Mouse (Mus musculus): ENCODE results near the gene Snrnp70. TPM values are rescaled to one million over a fixed set of nuclear protein-coding genes. Genes with fewer than 3 reads are reported as not detected.
A peak's percentile ranks its signal among the peaks of the same experiment; 100 is the strongest.

Gene Snrnp70
- polyA plus RNA-seq, 1 experiment from 2014 or later: 62.0 TPM

- H3K36me3 ChIP-seq (ENCODE audit: control insufficient read depth, insufficient read depth, low read length): no peaks in the 10 kb centered on the region
- H3K4me3 ChIP-seq (ENCODE audit: low read depth, low read length): no peak within 1 kb of the TSS
- peak within 1 kb of the TSS; percentile 93 for H3K4me2 ChIP-seq
- no peak for ATAC-seq (ENCODE audit: low FRiP score)
- H3K9me3 ChIP-seq (ENCODE audit: control insufficient read depth, low read length): no peaks in the 10 kb centered on the region
- DNase-seq (ENCODE audit: low spot score, missing footprints): peak; percentile 81
- H3K9ac ChIP-seq (ENCODE audit: low read length): no peak within 1 kb of the TSS
- H3K27ac ChIP-seq (ENCODE audit: low read depth, low read length): no peak within 1 kb of the TSS
- H3K27me3 ChIP-seq (ENCODE audit: control insufficient read depth, insufficient read depth, low read length): no peaks in the 10 kb centered on the region; the same call in 1 of the 2 replicates
- H3K4me1 ChIP-seq (ENCODE audit: control insufficient read depth, insufficient read depth, low read length): peaks cover 20% of the 10 kb centered on the region
- WGBS: 38% methylated on average over 5 of the region's 5 CpGs
These were observed 60.5 kb downstream of the Snrnp70 start, which contains the start of gene Hrc for GRCm38 (mm10) chr7:45335056-45335455. Gene Hrc (plus strand): TSS chr7:45335290.

- H3K9ac ChIP-seq (ENCODE audit: low read length): no peak overlapping the region
- DNase-seq (ENCODE audit: low spot score, missing footprints) (peak; percentile 82), ATAC-seq (ENCODE audit: low FRiP score) (no peak)
- H3K4me3 ChIP-seq (ENCODE audit: low read depth, low read length): no peak overlapping the region
- peaks cover 18% of the 10 kb centered on the region for H3K4me1 ChIP-seq (ENCODE audit: control insufficient read depth, insufficient read depth, low read length)
- 16% methylated on average over 3 of the region's 3 CpGs for WGBS
- H3K27me3 ChIP-seq (ENCODE audit: control insufficient read depth, insufficient read depth, low read length): no peaks in the 10 kb centered on the region; the same call in 1 of the 2 replicates
- no peak overlapping the region for H3K4me2 ChIP-seq
- H3K9me3 ChIP-seq (ENCODE audit: control insufficient read depth, low read length): no peaks in the 10 kb centered on the region
- no peaks in the 10 kb centered on the region for H3K36me3 ChIP-seq (ENCODE audit: control insufficient read depth, insufficient read depth, low read length)
- no peak overlapping the region for H3K27ac ChIP-seq (ENCODE audit: low read depth, low read length)
These were observed 60.9 kb downstream of the Snrnp70 start for GRCm38 (mm10) chr7:45334605-45335004.

- H3K36me3 ChIP-seq (ENCODE audit: control insufficient read depth, insufficient read depth, low read length): no peaks in the 10 kb centered on the region
- H3K27me3 ChIP-seq (ENCODE audit: control insufficient read depth, insufficient read depth, low read length): no peaks in the 10 kb centered on the region; the same call in 1 of the 2 replicates
- peak within 1 kb of the TSS; percentile 71 for H3K9ac ChIP-seq (ENCODE audit: low read length)
- H3K9me3 ChIP-seq (ENCODE audit: control insufficient read depth, low read length): no peaks in the 10 kb centered on the region
- peak within 1 kb of the TSS; percentile 93 for H3K4me2 ChIP-seq
- WGBS: under 1% methylated on average over 38 of the region's 38 CpGs
- peak; percentile 65 for ATAC-seq (ENCODE audit: low FRiP score)
- peak; percentile 96 for DNase-seq (ENCODE audit: low spot score, missing footprints)
- peak within 1 kb of the TSS; percentile 55 for H3K4me3 ChIP-seq (ENCODE audit: low read depth, low read length)
- H3K4me1 ChIP-seq (ENCODE audit: control insufficient read depth, insufficient read depth, low read length): peaks cover 15% of the 10 kb centered on the region
- H3K27ac ChIP-seq (ENCODE audit: low read depth, low read length): no peak within 1 kb of the TSS
These were observed 62.0 kb downstream of the Snrnp70 start, which contains the start of gene Trpm4 for GRCm38 (mm10) chr7:45333431-45333982. Gene Trpm4 (minus strand): TSS chr7:45333780.

- peak overlapping the region; percentile 93 for H3K4me2 ChIP-seq
- DNase-seq (ENCODE audit: low spot score, missing footprints) (peak; percentile 94), ATAC-seq (ENCODE audit: low FRiP score) (peak; percentile 65)
- peak overlapping the region; percentile 71 for H3K9ac ChIP-seq (ENCODE audit: low read length)
- peak overlapping the region; percentile 55 for H3K4me3 ChIP-seq (ENCODE audit: low read depth, low read length)
- WGBS: 3% methylated on average over 22 of the region's 22 CpGs
- no peaks in the 10 kb centered on the region for H3K36me3 ChIP-seq (ENCODE audit: control insufficient read depth, insufficient read depth, low read length)
- H3K27ac ChIP-seq (ENCODE audit: low read depth, low read length): no peak overlapping the region
- no peaks in the 10 kb centered on the region for H3K9me3 ChIP-seq (ENCODE audit: control insufficient read depth, low read length)
- H3K27me3 ChIP-seq (ENCODE audit: control insufficient read depth, insufficient read depth, low read length): no peaks in the 10 kb centered on the region; the same call in 1 of the 2 replicates
- peaks cover 11% of the 10 kb centered on the region for H3K4me1 ChIP-seq (ENCODE audit: control insufficient read depth, insufficient read depth, low read length)
These were observed 62.7 kb downstream of the Snrnp70 start for GRCm38 (mm10) chr7:45332685-45333425.

- no peak overlapping the region for H3K4me2 ChIP-seq
- 79% methylated on average over 6 of the region's 6 CpGs for WGBS
- H3K4me3 ChIP-seq (ENCODE audit: low read depth, low read length): no peak overlapping the region
- no peaks in the 10 kb centered on the region; the same call in 1 of the 2 replicates for H3K27me3 ChIP-seq (ENCODE audit: control insufficient read depth, insufficient read depth, low read length)
- no peaks in the 10 kb centered on the region for H3K36me3 ChIP-seq (ENCODE audit: control insufficient read depth, insufficient read depth, low read length)
- ATAC-seq (ENCODE audit: low FRiP score) (no peak), DNase-seq (ENCODE audit: low spot score, missing footprints) (peak; percentile 82)
- H3K4me1 ChIP-seq (ENCODE audit: control insufficient read depth, insufficient read depth, low read length): peaks cover 11% of the 10 kb centered on the region
- H3K9me3 ChIP-seq (ENCODE audit: control insufficient read depth, low read length): no peaks in the 10 kb centered on the region
- no peak overlapping the region for H3K9ac ChIP-seq (ENCODE audit: low read length)
- H3K27ac ChIP-seq (ENCODE audit: low read depth, low read length): no peak overlapping the region
These were observed 64.0 kb downstream of the Snrnp70 start for GRCm38 (mm10) chr7:45331502-45331901.

- peaks cover 8% of the 10 kb centered on the region for H3K4me1 ChIP-seq (ENCODE audit: control insufficient read depth, insufficient read depth, low read length)
- no peaks in the 10 kb centered on the region for H3K36me3 ChIP-seq (ENCODE audit: control insufficient read depth, insufficient read depth, low read length)
- H3K4me3 ChIP-seq (ENCODE audit: low read depth, low read length): no peak overlapping the region
- no peak overlapping the region for H3K9ac ChIP-seq (ENCODE audit: low read length)
- H3K27ac ChIP-seq (ENCODE audit: low read depth, low read length): no peak overlapping the region
- DNase-seq (ENCODE audit: low spot score, missing footprints): peak; percentile 73
- no peaks in the 10 kb centered on the region; the same call in 1 of the 2 replicates for H3K27me3 ChIP-seq (ENCODE audit: control insufficient read depth, insufficient read depth, low read length)
- H3K9me3 ChIP-seq (ENCODE audit: control insufficient read depth, low read length): no peaks in the 10 kb centered on the region
- 84% methylated on average over 13 of the region's 13 CpGs for WGBS
- ATAC-seq (ENCODE audit: low FRiP score): no peak
- no peak overlapping the region for H3K4me2 ChIP-seq
These were observed 66.6 kb downstream of the Snrnp70 start for GRCm38 (mm10) chr7:45328841-45329475.

Other genes with a start within 250 kb of the Snrnp70 start
- 104 and 105 TPM in 2 replicates for gene Pih1d1, start 241.4 kb downstream of the Snrnp70 start, polyA plus RNA-seq (2014; fragmentation: Nextera tagmentation; extraction: Ambion mirVana)
- gene Aldh16a1, start 241.2 kb downstream of the Snrnp70 start, polyA plus RNA-seq (2014; fragmentation: Nextera tagmentation; extraction: Ambion mirVana): 22.0 and 25.7 TPM in 2 replicates
- gene Slc17a7, start 231.8 kb downstream of the Snrnp70 start, polyA plus RNA-seq (2014; fragmentation: Nextera tagmentation; extraction: Ambion mirVana): 0.40 and 0.51 TPM in 2 replicates
- not detected in 2 replicates for gene Gfy, start 216.2 kb downstream of the Snrnp70 start, polyA plus RNA-seq (2014; fragmentation: Nextera tagmentation; extraction: Ambion mirVana)
- 0.53 and 0.63 TPM in 2 replicates for gene Pth2, start 214.7 kb downstream of the Snrnp70 start, polyA plus RNA-seq (2014; fragmentation: Nextera tagmentation; extraction: Ambion mirVana)
- gene Ccdc155, start 190.8 kb downstream of the Snrnp70 start, polyA plus RNA-seq (2014; fragmentation: Nextera tagmentation; extraction: Ambion mirVana): 0.52 and 0.86 TPM in 2 replicates
- 0.81 and 1.2 TPM in 2 replicates for gene Dkkl1, start 183.6 kb downstream of the Snrnp70 start, polyA plus RNA-seq (2014; fragmentation: Nextera tagmentation; extraction: Ambion mirVana)
- 241 and 253 TPM in 2 replicates for gene Tead2, start 180.0 kb downstream of the Snrnp70 start, polyA plus RNA-seq (2014; fragmentation: Nextera tagmentation; extraction: Ambion mirVana)
- gene Cd37, start 156.6 kb downstream of the Snrnp70 start, polyA plus RNA-seq (2014; fragmentation: Nextera tagmentation; extraction: Ambion mirVana): 0.81 and 0.97 TPM in 2 replicates
- gene Slc6a16, start 154.7 kb downstream of the Snrnp70 start, polyA plus RNA-seq (2014; fragmentation: Nextera tagmentation; extraction: Ambion mirVana): not detected in 2 replicates
- gene Slc6a21, start 118.2 kb downstream of the Snrnp70 start, polyA plus RNA-seq (2014; fragmentation: Nextera tagmentation; extraction: Ambion mirVana): not detected in 2 replicates
- gene Trpm4, start 62.0 kb downstream of the Snrnp70 start, polyA plus RNA-seq (2014; fragmentation: Nextera tagmentation; extraction: Ambion mirVana): 4.4 and 6.1 TPM in 2 replicates
- 0.11 and 0.19 TPM in 2 replicates for gene Hrc, start 60.5 kb downstream of the Snrnp70 start, polyA plus RNA-seq (2014; fragmentation: Nextera tagmentation; extraction: Ambion mirVana)
- gene Ppfia3, start 28.7 kb downstream of the Snrnp70 start, polyA plus RNA-seq (2014; fragmentation: Nextera tagmentation; extraction: Ambion mirVana): 7.7 and 8.1 TPM in 2 replicates
- gene Lin7b, start 25.2 kb downstream of the Snrnp70 start, polyA plus RNA-seq (2014; fragmentation: Nextera tagmentation; extraction: Ambion mirVana): 0.75 and 1.2 TPM in 2 replicates
- gene Kcna7, start 9.9 kb upstream of the Snrnp70 start, polyA plus RNA-seq (2014; fragmentation: Nextera tagmentation; extraction: Ambion mirVana): not detected in 2 replicates
- gene Ntf5, start 18.0 kb upstream of the Snrnp70 start, polyA plus RNA-seq (2014; fragmentation: Nextera tagmentation; extraction: Ambion mirVana): 0.23 and 0.44 TPM in 2 replicates
- not detected in 2 replicates for gene Lhb, start 25.1 kb upstream of the Snrnp70 start, polyA plus RNA-seq (2014; fragmentation: Nextera tagmentation; extraction: Ambion mirVana)
- gene Gys1, start 39.1 kb upstream of the Snrnp70 start, polyA plus RNA-seq (2014; fragmentation: Nextera tagmentation; extraction: Ambion mirVana): 26.5 and 26.8 TPM in 2 replicates
- 168 and 171 TPM in 2 replicates for gene Ruvbl2, start 42.4 kb upstream of the Snrnp70 start, polyA plus RNA-seq (2014; fragmentation: Nextera tagmentation; extraction: Ambion mirVana)
- 5,242 and 5,528 TPM in 2 replicates for gene Ftl1, start 64.1 kb upstream of the Snrnp70 start, polyA plus RNA-seq (2014; fragmentation: Nextera tagmentation; extraction: Ambion mirVana)
- 169 and 201 TPM in 2 replicates for gene Bax, start 71.2 kb upstream of the Snrnp70 start, polyA plus RNA-seq (2014; fragmentation: Nextera tagmentation; extraction: Ambion mirVana)
- gene Tulp2, start 86.1 kb upstream of the Snrnp70 start, polyA plus RNA-seq (2014; fragmentation: Nextera tagmentation; extraction: Ambion mirVana): 0.15 TPM in 1 of 2 replicates, not detected in the other
- gene Gm45808, start 91.1 kb upstream of the Snrnp70 start, polyA plus RNA-seq (2014; fragmentation: Nextera tagmentation; extraction: Ambion mirVana): not detected in 2 replicates
- 3.2 and 3.9 TPM in 2 replicates for gene Dhdh, start 93.1 kb upstream of the Snrnp70 start, polyA plus RNA-seq (2014; fragmentation: Nextera tagmentation; extraction: Ambion mirVana)
- 83.7 and 84.8 TPM in 2 replicates for gene Nucb1, start 114.7 kb upstream of the Snrnp70 start, polyA plus RNA-seq (2014; fragmentation: Nextera tagmentation; extraction: Ambion mirVana)
- 16.3 and 17.1 TPM in 2 replicates for gene Ppp1r15a, start 130.5 kb upstream of the Snrnp70 start, polyA plus RNA-seq (2014; fragmentation: Nextera tagmentation; extraction: Ambion mirVana)
- gene Plekha4, start 130.6 kb upstream of the Snrnp70 start, polyA plus RNA-seq (2014; fragmentation: Nextera tagmentation; extraction: Ambion mirVana): 0.08 and 0.26 TPM in 2 replicates
- gene Hsd17b14, start 159.2 kb upstream of the Snrnp70 start, polyA plus RNA-seq (2014; fragmentation: Nextera tagmentation; extraction: Ambion mirVana): 0.10 and 0.12 TPM in 2 replicates
- gene Bcat2, start 174.4 kb upstream of the Snrnp70 start, polyA plus RNA-seq (2014; fragmentation: Nextera tagmentation; extraction: Ambion mirVana): 22.5 and 24.7 TPM in 2 replicates
- gene Fgf21, start 219.7 kb upstream of the Snrnp70 start, polyA plus RNA-seq (2014; fragmentation: Nextera tagmentation; extraction: Ambion mirVana): not detected in 2 replicates
- gene Fut1, start 221.5 kb upstream of the Snrnp70 start, polyA plus RNA-seq (2014; fragmentation: Nextera tagmentation; extraction: Ambion mirVana): not detected in 2 replicates
- 0.10 and 0.29 TPM in 2 replicates for gene Izumo1, start 226.1 kb upstream of the Snrnp70 start, polyA plus RNA-seq (2014; fragmentation: Nextera tagmentation; extraction: Ambion mirVana)
- gene Rasip1, start 231.7 kb upstream of the Snrnp70 start, polyA plus RNA-seq (2014; fragmentation: Nextera tagmentation; extraction: Ambion mirVana): 4.0 and 4.7 TPM in 2 replicates
- gene Mamstr, start 244.2 kb upstream of the Snrnp70 start, polyA plus RNA-seq (2014; fragmentation: Nextera tagmentation; extraction: Ambion mirVana): 1.8 and 2.1 TPM in 2 replicates